Mouse (Mus musculus) limb, embryonic 12.5 days (tissue): ENCODE measurements around the gene Macrod2. TPM values are rescaled to one million over a fixed set of nuclear protein-coding genes. Genes with fewer than 3 reads are reported as not detected.

Experiments
- ATAC-seq: fragments of 200-750 bp; cut with Nextera tagmentation; 2 replicates; pipeline ENCODE4 v1.8.0; 2017; ENCODE audit warnings: low read depth, moderate TSS enrichment; ENCODE audit not compliant: insufficient number of reproducible peaks, insufficient read depth, low FRiP score, low TSS enrichment
- H3K27ac ChIP-seq: fragments of 300-500 bp; sonication (generic); 2 replicates; pipeline ENCODE4 v1.5.1; 2016; ENCODE audit warnings: mild to moderate bottlenecking, moderate library complexity
- H3K27me3 ChIP-seq: fragments of 300-500 bp; sonication (generic); 2 replicates; pipeline ENCODE4 v1.6.1; 2016; ENCODE audit warnings: mild to moderate bottlenecking, moderate library complexity
- H3K36me3 ChIP-seq: fragments of 300-500 bp; sonication (generic); 2 replicates; pipeline ENCODE4 v1.6.1; 2016; ENCODE audit warnings: mild to moderate bottlenecking, moderate library complexity
- H3K4me1 ChIP-seq: fragments of 300-500 bp; sonication (generic); replicated peaks from 2 replicates; pipeline ENCODE4 v1.6.1; 2016
- H3K4me2 ChIP-seq: fragments of 300-500 bp; sonication (generic); 2 replicates; pipeline ENCODE4 v1.6.1; 2016; ENCODE audit warnings: mild to moderate bottlenecking, moderate library complexity
- H3K4me3 ChIP-seq: fragments of 300-500 bp; sonication (generic); replicated peaks from 2 replicates; pipeline ENCODE4 v1.5.1; 2016; ENCODE audit warnings: mild to moderate bottlenecking
- H3K9ac ChIP-seq: fragments of 300-500 bp; sonication (generic); replicated peaks from 2 replicates; pipeline ENCODE4 v1.6.1; 2016; ENCODE audit warnings: mild to moderate bottlenecking, moderate library complexity
- H3K9me3 ChIP-seq: fragments of 300-500 bp; sonication (generic); 2 replicates; pipeline ENCODE4 v1.6.1; 2016; ENCODE audit warnings: mild to moderate bottlenecking, moderate library complexity
- WGBS: fragments of 180-500 bp; shearing (Covaris S2); methylation state at CpG from one replicate; pipeline ENCODE4 v1.1.7; 2016; 5-methylcytosine and 5-hydroxymethylcytosine counted together
- polyA plus RNA-seq: library from polyadenylated mRNA; unstranded; fragments of >200 nt; fragmentation: Nextera tagmentation; extraction: Ambion mirVana; gene quantifications from 2 replicates; pipeline ENCODE4 v1.2.1, GENCODE M21; 2016

Macrod2 gene
- polyA plus RNA-seq, 1 experiment from 2014 or later = 37.2 TPM

DNA sequence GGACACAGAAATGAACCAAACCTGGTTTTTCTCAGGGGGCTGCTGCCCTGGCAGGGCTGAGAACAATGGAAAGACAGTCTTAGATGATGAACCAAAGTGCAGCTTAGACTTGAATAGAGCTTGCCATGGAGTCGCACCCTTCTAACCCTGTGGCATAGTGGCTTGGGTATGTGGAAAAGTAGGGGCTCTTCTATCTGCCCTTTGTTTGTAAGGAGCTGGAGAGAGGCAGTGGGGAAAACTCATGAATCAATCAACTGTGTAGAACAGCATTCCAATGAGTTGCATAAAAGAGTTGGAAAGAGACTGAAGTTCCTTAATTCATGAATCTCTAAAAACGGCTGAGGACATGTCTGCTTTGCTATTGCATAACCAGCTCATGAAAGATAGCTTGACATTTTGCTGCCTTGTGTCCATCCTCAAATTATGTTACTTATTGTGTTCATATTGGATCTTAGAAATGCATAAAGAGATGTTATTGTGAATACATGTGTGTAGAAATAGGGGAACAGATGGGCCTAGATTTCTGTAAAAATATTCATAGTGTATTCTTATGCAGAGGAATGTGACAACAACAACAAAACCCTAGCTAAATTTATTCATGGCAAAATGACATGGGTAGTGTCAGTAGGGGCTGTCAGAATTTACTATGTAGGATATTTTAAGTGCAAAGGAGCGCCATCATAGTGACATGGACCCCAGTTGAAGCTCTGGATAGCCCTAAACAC, 197.6 kb downstream of the Macrod2 start:
- ATAC-seq = no peak
- Histone ChIP-seq H3K4me2 (no peak overlapping the region), H3K4me3 (no peak overlapping the region)

DNA sequence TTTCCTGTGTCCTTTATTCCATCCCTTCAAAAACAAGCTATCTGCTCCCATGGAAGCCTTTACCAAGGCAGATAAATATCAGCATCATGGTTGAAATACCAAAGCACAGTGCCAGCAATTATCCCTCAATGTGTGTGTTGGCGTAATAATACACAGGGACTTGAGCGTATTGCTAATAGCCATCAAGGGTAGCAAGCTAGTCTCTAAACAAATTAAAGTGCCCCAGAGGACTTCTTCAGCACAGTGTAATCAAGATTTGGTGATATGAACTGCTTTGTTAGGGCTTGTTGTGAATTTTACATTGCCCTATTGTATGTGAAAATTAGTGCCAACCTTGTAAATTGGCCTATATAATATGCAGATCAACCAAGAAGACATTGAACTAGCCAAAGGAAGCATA, 201.8 kb downstream of the Macrod2 start:
- Histone ChIP-seq H3K27me3 (no peaks in the 10 kb centered on the region), H3K9me3 (no peaks in the 10 kb centered on the region), H3K9ac (no peak overlapping the region), H3K4me1 (no peaks in the 10 kb centered on the region), H3K4me2 (no peak overlapping the region), H3K4me3 (no peak overlapping the region), H3K27ac (no peak overlapping the region), H3K36me3 (no peaks in the 10 kb centered on the region)
- WGBS = 81% methylated on average over 2 of the region's 2 CpGs
- no peak for ATAC-seq

More for the DNA sequence above, 197.6 kb downstream of the Macrod2 start:
- no peaks in the 10 kb centered on the region for H3K9me3 ChIP-seq
- no peaks in the 10 kb centered on the region for H3K4me1 ChIP-seq
- H3K36me3 ChIP-seq = no peaks in the 10 kb centered on the region
- 78% methylated on average over 3 of the region's 3 CpGs for WGBS
- H3K9ac ChIP-seq = no peak overlapping the region
- H3K27me3 ChIP-seq = no peaks in the 10 kb centered on the region
- H3K27ac ChIP-seq = no peak overlapping the region

DNA sequence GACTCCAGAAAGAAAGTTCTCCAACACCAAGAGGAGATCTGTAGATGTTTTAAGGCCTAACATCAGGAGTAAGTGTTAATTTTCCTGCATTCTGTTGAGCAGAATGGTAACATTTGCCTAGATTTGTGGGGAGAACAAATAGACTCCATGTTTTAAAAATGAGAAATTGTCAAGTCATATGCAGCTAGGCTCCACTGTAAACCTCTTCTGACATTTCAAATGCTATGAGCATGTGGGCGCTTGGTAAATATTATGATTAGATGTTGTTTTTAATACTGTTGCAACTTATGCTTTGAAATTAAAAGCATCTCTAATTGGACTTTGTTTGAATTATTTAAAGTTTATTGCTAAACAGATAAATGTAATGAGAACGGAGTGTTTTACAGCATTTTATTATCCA, 220.3 kb downstream of the Macrod2 start:
- Histone ChIP-seq H3K4me1 (no peaks in the 10 kb centered on the region), H3K9ac (no peak overlapping the region), H3K4me3 (no peak overlapping the region), H3K9me3 (no peaks in the 10 kb centered on the region), H3K27ac (no peak overlapping the region), H3K36me3 (no peaks in the 10 kb centered on the region), H3K4me2 (no peak overlapping the region), H3K27me3 (no peaks in the 10 kb centered on the region)
- WGBS = 86% methylated on average over 2 of the region's 2 CpGs
- ATAC-seq = no peak

DNA sequence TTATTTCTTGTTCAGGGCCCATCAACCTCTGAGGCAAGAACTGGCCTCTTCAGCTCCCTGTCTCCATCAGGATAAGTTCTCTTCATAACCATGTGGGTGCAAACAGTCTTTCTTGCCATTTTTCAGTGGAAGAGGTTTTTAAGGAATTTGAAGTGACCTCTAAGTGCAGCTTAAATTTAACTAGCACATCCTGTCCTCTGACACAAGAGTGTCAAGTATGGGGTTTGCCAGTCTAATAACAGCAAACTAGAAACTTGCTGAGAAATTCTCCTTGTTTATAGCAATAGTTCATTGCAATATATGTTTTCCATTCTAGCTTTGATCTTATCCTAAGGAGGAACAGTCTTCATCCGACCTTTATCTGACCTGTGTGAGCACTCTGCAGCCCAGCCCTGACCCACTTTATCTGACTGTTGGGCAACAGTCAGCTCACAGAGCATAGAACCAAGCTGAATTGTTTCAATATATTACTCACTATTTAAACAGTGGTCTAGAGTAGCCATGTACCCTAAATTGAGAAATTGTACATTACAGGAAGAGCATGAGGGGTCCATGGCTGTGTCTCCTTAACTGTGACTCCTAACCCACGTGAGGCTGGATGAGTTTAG, 226.7 kb downstream of the Macrod2 start:
- no peak overlapping the region for H3K4me3 ChIP-seq
- H3K27me3 ChIP-seq = no peaks in the 10 kb centered on the region
- H3K4me2 ChIP-seq = no peak overlapping the region
- no peaks in the 10 kb centered on the region for H3K36me3 ChIP-seq
- H3K4me1 ChIP-seq = no peaks in the 10 kb centered on the region
- H3K27ac ChIP-seq = no peak overlapping the region
- ATAC-seq = no peak
- 73% methylated on average over 2 of the region's 2 CpGs for WGBS
- H3K9me3 ChIP-seq = no peaks in the 10 kb centered on the region
- H3K9ac ChIP-seq = no peak overlapping the region

DNA sequence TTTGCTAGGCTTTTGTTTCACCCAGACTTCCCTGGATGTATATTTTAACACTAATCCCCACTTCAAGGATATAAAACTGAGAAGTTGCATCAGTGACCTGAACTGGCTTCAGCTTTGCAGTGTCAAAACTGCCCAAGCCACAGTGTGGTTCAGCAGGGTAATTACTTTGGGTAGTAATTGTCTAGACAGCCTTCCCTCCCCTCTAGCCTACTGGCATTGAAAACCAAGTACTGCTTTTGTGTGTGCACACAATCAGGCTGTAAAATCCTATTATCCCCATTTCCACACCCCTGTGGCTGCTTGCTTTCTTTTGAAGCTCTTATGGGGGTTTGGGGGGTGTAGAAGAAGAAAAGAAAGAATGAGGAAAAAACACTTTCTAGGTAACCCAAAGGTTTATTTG, 258.4 kb downstream of the Macrod2 start:
- no peak overlapping the region for H3K27ac ChIP-seq
- H3K27me3 ChIP-seq = no peaks in the 10 kb centered on the region
- ATAC-seq = no peak
- no peaks in the 10 kb centered on the region for H3K9me3 ChIP-seq
- H3K4me2 ChIP-seq = no peak overlapping the region
- peaks cover 8% of the 10 kb centered on the region; the same call in 1 of the 2 replicates for H3K36me3 ChIP-seq
- no peak overlapping the region for H3K4me3 ChIP-seq
- H3K9ac ChIP-seq = no peak overlapping the region
- peaks cover 6% of the 10 kb centered on the region; the same call in 1 of the 2 replicates for H3K4me1 ChIP-seq

DNA sequence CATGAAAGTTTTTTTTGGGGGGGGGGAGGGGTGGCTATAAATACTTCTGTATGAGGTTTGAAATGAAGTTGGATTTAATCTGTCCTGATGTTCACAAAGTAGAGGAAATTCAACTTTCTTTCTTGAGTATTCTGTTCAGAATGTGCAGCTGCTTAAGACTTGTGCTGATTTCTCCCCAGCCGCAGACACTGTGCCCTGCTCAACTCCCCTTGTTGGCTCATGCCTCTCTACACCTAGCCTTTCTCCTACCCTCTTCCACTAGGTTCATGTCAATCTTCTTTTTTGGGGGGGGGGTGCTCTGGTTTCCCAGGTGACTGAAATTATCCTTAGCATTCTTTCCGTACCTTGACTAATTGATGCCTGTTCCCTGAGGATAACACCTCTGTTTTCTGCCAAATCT, 258.9 kb downstream of the Macrod2 start:
- H3K4me1 ChIP-seq = peaks cover 6% of the 10 kb centered on the region; the same call in 1 of the 2 replicates
- peaks cover 12% of the 10 kb centered on the region for H3K36me3 ChIP-seq
- no peak for ATAC-seq
- no peaks in the 10 kb centered on the region for H3K9me3 ChIP-seq
- H3K27me3 ChIP-seq = no peaks in the 10 kb centered on the region
- 63% methylated on average over 2 of the region's 2 CpGs for WGBS
- H3K4me2 ChIP-seq = no peak overlapping the region
- H3K4me3 ChIP-seq = no peak overlapping the region
- H3K27ac ChIP-seq = no peak overlapping the region
- H3K9ac ChIP-seq = no peak overlapping the region

DNA sequence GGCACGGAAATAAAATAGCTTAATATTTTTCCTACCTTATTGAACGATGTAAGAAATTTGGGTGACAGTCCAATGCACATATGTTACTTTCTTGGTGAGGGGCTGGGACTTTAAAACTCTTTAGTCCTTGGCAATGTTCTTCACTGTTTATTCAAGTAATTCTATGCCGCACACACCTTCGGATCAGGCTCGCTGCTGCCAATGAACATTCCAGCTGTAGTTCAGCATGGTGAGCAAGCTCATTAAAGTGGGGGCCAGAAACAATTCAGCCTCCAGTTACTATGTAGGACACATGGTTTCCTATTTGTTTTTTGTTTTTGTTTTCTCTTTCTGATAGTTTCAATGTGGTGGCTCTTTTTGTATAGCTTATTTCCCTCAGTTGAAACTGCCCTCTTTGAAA, 267.6 kb downstream of the Macrod2 start:
- 66% methylated on average over 5 of the region's 5 CpGs for WGBS
- Histone ChIP-seq H3K36me3 (peaks cover 45% of the 10 kb centered on the region), H3K9ac (no peak overlapping the region), H3K27ac (no peak overlapping the region), H3K27me3 (no peaks in the 10 kb centered on the region), H3K4me2 (no peak overlapping the region), H3K4me3 (no peak overlapping the region), H3K4me1 (peaks cover 38% of the 10 kb centered on the region), H3K9me3 (no peaks in the 10 kb centered on the region)
- ATAC-seq = no peak

DNA sequence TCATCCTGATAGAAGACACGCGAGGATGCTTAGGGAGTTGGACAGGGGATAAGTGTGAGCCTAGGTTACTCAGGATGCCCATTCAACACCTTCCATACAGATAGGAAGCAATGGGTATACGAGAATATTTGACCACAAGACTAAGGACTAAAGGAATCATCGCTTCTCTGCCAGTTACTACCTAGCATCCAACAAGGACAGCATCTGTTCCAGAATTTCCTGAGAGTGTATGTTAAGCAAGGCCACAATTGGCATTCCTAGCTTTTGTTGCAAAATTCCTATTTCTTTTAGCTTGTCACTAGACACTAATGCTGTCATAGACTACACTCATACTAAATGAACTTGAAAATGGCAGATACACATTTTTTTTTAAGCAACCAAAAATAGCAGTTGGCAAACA, 269.3 kb downstream of the Macrod2 start:
- 92% methylated on average over 4 of the region's 4 CpGs for WGBS
- H3K9me3 ChIP-seq = no peaks in the 10 kb centered on the region
- H3K27ac ChIP-seq = no peak overlapping the region
- no peak for ATAC-seq
- H3K4me1 ChIP-seq = peaks cover 44% of the 10 kb centered on the region
- H3K36me3 ChIP-seq = peaks cover 31% of the 10 kb centered on the region
- H3K4me2 ChIP-seq = no peak overlapping the region
- no peaks in the 10 kb centered on the region for H3K27me3 ChIP-seq
- H3K9ac ChIP-seq = no peak overlapping the region
- no peak overlapping the region for H3K4me3 ChIP-seq

DNA sequence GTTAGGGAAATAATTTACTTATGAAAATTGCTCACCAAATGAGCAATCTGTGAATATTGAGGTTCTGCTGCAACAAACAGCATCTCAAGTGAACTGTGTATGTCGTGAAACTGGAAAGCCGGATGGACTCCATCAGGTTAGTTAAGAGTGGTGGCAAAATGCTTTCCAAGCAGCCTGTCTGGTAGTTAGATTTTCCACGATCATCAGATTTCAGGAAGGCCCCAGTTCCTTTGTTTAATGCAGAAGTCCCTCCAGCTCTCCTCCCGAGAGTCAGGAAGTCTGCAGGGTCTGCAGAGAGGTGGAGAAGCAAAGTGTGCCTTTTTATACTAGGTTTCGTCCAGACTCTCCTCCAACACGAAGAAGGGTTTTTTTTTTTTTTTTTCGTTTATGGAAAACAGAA, 271.7 kb downstream of the Macrod2 start:
- Histone ChIP-seq H3K4me1 (peaks cover 44% of the 10 kb centered on the region), H3K9ac (peak overlapping the region; percentile 35; the same call in 1 of the 2 replicates), H3K4me2 (peak overlapping the region; percentile 63), H3K27me3 (no peaks in the 10 kb centered on the region), H3K9me3 (no peaks in the 10 kb centered on the region), H3K4me3 (peak overlapping the region; percentile 64), H3K27ac (peak overlapping the region; percentile 84), H3K36me3 (peaks cover 9% of the 10 kb centered on the region)
- 8% methylated on average over 7 of the region's 7 CpGs for WGBS
- no peak for ATAC-seq

DNA sequence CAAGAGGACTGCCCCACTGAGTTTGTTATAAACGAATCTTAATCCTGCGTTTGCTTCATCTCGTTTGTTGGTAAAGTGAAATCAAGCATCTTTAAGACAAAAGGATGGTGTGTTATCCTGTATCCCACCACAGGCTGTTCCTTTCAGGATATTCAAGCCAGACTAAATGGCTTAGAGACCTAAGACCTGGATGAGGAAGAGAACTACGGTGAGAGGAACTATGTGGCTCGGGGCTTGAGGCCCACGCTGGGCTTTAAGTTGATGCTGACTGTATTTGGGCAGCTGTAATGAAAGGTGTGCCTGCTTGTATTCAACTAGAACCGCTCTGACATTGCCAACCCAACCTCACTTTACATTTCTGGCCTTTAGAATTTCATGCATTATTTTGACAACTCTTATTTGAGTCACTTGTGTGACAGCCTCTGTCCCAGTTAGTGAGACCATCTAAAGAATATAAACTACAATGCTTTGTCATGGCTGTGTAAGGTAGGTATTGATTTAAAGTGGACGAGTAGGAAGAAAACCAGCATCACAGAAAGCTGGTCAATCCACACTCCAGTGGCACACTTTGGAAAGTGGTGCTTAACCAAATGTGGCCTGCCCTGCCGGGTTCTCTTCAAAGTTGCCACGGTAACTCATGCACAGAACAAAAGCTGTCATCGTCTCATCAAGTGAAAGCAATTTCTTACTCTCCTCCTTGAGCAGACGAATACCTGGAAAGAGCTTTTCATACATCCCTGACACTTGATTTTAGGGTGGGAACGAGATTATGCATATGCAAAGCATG, 272.3 kb downstream of the Macrod2 start:
- H3K27ac ChIP-seq = peak overlapping the region; percentile 84
- H3K9ac ChIP-seq = peak overlapping the region; percentile 35; the same call in 1 of the 2 replicates
- 35% methylated on average over 13 of the region's 13 CpGs for WGBS

DNA sequence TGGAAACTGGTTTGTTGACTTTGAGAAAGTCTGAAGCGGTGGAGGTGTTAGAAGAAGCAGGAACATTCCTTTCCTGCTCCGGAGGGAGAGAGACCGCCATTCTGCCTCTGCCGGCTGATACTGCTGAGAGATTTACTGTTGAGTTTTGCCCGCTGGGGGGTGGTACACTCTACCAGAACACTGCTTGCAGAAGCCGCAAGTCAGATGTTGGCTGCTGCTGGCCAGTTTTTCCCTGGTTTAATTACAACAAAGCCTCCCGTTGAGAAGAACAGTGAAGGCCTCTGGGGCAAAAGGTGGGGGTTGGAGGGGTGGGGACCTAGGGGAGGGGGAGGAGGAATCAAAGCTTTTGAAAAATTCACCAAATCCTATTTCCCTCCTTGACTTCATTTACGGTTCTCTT, 273.2 kb downstream of the Macrod2 start:
- Histone ChIP-seq H3K27ac (peak overlapping the region; percentile 26), H3K4me3 (peak overlapping the region; percentile 64), H3K36me3 (0 out of 2 replicates have a peak, but pooled peaks cover 1% of the 10 kb centered on the region), H3K4me1 (peaks cover 36% of the 10 kb centered on the region), H3K9ac (peak overlapping the region; percentile 8), H3K4me2 (peak overlapping the region; percentile 63), H3K9me3 (no peaks in the 10 kb centered on the region), H3K27me3 (peaks cover under 1% of the 10 kb centered on the region; the same call in 1 of the 2 replicates)
- WGBS = under 1% methylated on average over 8 of the region's 8 CpGs
- peak; percentile 16; the same call in 1 of the 2 replicates for ATAC-seq

More for the DNA sequence above, 272.3 kb downstream of the Macrod2 start:
- ATAC-seq = no peak
- peak overlapping the region; percentile 64 for H3K4me3 ChIP-seq
- no peaks in the 10 kb centered on the region for H3K27me3 ChIP-seq
- H3K9me3 ChIP-seq = no peaks in the 10 kb centered on the region
- H3K4me2 ChIP-seq = peak overlapping the region; percentile 63
- peaks cover 44% of the 10 kb centered on the region for H3K4me1 ChIP-seq
- H3K36me3 ChIP-seq = peaks cover 9% of the 10 kb centered on the region
